Mouse (Mus musculus): Measurements from ENCODE around the gene Smo.

- TF ChIP-seq CTCF (IDR thresholded peaks at IDR 0.05; ENCODE audit: low read depth) (no peak), EP300 (IDR thresholded peaks at IDR 0.05; ENCODE audit: low read depth) (no peak)
These were observed 21.2 kb downstream of the Smo start for GRCm38 (mm10) chr6:29756476-29756875.
